Mouse (Mus musculus) thymus, postnatal 14 days (tissue): ENCODE measurements around the gene Cnksr3.

Experiments
- DNase-seq: peaks from one replicate; pipeline ENCODE4 v3.0.0; 2021

Gene Cnksr3

GRCm38 (mm10) chr10:7195927-7196326 is 16.1 kb downstream of the Cnksr3 start:
- no peak for DNase-seq

GRCm38 (mm10) chr10:7191721-7192413 is 20.2 kb downstream of the Cnksr3 start:
- no peak for DNase-seq

DNA sequence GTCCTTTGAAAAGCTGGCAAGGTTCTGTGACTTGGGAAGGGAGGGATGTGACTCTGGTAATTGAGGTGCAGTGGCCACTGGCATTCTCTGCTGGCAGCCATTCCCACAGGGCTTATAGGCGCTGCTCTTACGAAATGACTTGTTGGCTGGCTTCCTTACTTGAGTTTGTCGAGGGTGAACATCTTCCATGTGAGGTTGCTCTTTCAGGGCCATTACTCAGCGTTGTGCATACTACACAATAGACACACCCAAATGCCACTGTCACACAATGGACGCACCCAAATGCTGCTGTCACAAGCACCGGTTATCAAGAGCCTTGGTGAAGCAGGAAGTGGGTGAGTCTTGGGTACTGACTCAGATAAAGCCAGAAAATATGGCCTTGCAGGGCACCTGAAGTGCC is 22.8 kb downstream of the Cnksr3 start:
- no peak for DNase-seq

- DNase-seq: no peak
Measured at GRCm38 (mm10) chr10:7187881-7188280, 24.2 kb downstream of the Cnksr3 start.

DNA sequence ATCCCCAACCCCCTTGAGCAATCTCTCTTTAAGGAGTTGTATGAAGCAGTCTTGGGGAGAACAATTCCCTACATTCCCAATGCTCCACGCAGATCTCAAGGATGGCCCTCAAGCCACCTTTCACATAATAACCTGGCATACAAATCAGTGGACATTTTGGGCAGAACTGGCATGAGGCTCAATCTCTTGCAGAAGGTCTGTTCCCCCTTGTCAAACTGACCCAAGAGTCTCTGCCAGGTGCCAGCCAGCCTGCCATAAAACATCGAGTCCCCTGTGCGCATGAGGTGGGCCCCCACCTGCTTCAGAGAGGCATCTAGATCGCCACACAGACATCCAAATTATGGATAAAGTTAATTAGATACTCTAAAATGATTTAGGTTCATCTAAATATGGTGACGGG is 25.0 kb downstream of the Cnksr3 start:
- no peak for DNase-seq

DNA sequence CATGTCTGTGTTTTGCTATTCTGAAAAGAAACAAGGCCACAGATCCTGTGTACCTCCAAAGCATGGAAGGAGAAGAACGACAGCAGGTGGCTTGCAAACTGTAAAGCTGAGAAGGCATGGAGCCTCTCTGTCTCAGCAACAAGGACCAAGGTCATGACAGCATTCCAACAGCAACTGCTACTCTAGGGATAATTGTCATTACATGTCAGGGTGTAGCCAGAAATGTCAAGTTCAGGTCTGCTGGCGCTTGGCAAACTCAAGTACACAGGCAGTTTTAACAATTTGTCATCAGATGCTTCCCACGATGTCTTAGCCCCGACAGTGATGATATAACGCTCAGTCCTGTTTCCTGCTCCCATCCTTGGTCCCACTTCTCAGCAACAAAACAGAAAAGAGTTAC is 26.0 kb downstream of the Cnksr3 start:
- no peak for DNase-seq

GRCm38 (mm10) chr10:7183171-7183631 is 28.8 kb downstream of the Cnksr3 start:
- DNase-seq: no peak

DNA sequence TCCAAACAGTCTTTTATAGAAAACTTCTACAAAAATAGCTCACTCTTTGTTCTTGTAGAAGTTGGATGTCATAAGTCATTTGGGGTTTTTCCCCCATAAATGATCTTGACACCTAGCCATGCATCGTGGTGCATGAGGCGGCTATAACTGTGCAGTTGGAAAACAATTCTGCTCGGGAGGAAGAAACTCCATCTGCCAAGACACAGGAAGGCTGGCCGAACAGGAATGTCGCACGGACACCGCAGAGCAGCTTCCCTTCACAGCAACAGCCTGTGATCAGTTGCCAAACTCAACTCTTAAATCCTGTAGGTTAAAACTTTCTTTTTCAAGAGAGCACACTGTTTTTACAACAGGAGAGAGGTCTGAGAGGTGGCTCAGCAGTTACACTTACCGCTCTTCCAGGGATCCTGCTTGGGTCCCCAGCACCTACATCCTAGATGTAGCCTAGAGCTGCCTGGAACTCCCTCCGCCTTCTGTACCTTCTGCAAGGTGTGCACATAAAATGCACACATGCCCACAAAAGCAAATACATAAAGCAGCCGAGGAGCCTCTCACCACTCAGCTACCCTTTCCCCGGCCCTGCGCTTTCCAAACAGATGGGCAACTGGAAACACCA is 29.4 kb downstream of the Cnksr3 start:
- no peak for DNase-seq

DNA sequence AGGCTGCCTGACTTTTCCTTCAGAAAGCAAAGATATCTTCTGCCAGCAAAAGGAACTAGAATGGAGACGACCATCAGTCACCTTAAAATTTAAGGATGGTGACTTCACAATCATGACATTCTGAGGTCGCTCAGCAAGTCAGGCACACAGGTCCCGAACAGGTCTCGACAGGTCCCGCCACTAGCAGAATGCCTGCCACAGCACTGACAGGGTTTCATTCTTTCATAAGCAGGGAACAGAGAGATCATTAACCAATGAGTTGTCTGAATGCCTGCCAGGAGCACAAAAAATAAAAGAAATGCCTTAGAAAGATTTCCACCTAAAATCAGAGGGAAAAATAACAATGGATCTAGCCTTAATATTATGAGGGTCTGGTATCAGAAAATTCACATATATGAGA is 31.7 kb downstream of the Cnksr3 start:
- DNase-seq: no peak

DNA sequence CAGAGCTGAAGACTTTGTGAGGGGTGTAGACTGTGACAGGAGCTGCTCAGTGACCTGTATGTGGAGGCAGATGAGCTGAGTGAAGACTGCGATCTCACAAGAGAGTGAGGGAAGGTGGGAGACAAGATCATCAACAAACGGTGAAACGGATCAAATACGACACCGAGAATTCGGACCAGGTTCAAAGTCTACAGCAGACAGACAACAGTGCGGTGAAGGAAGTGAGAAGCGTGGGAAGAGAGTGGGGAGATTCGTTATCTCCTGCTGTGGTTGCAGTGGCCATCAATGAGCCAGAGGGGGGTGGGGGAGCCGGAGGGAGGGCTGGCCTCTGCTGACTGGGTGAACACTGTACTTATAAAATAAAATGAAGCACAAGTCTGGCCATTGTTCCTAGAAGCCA is 33.5 kb downstream of the Cnksr3 start:
- no peak for DNase-seq

DNA sequence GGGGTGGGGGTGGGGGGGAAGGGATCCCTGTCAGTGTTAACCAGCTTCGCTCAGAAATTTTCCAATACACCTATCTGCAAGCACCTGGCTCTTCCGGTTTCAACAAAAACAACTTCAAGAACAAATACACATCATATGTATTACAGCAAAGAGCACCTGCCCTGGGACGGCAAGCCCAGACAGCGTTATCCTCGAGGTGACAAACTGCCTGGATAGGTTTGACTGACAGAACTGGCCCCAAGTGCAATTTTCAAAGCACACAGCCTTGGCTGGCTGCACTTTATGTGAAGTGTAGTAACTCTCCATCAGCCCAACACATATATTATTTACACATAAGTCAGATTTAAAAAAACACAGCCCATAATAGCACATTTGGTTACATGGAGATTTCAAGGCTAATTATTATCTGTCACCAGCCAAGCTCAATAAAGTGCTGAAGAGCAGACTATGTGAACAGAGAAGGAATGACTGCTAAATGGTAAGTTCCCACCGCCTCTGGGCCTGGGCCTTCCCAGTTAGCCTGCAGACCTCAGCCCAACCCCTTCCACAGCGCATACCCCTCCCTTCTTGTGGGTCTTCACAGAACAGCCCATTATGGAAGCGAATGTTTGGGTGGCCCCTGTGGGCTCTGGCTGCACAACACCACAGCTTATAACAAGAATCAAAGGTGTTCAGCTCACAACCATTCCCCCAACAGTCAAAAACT is 35.7 kb downstream of the Cnksr3 start:
- no peak for DNase-seq

- DNase-seq: no peak
Measured at GRCm38 (mm10) chr10:7174480-7174879, 37.6 kb downstream of the Cnksr3 start.

GRCm38 (mm10) chr10:7173098-7173497 is 38.9 kb downstream of the Cnksr3 start:
- DNase-seq: no peak

GRCm38 (mm10) chr10:7170434-7170833 is 41.6 kb downstream of the Cnksr3 start:
- DNase-seq: no peak

GRCm38 (mm10) chr10:7163031-7163430 is 49.0 kb downstream of the Cnksr3 start:
- DNase-seq: no peak

GRCm38 (mm10) chr10:7159061-7159511 is 53.0 kb downstream of the Cnksr3 start:
- DNase-seq: no peak

DNA sequence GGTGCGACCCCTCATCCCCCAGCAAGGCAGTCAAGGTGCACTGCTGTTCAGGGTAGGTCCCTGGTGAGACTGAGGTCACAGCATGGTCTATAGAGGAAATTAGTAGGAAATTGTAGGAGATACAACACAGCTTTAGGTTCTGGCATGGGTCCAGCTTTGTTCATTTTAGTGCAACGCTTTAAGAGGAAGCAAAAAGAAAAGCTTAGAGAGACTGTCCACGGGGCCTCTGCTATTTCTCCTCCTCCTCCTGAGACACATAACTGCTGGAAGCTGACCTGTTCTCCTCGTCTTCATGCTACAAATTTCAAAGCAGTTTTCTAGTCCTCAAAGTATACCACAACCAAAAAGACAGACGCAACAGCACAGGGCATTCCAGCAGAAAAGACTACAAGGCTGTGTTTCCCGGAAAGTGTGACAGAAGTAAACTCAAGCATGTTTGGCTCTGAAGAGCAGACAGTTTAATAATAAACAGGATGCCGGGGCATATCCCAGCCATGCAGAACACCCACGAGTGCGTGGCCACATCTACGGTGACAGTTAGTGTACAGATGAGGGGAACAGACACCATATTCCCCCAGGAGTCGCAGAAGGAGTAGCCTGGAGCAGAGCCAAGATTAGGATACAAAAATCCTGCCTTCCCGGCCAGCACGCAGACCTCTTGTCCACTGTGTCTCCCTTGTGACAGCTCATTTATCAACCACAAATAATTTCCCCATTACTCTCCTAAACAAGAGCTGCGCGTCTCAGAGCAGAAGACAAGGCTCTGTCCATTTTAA is 53.6 kb downstream of the Cnksr3 start:
- no peak for DNase-seq

- DNase-seq: no peak
Measured at GRCm38 (mm10) chr10:7154877-7155276, 57.2 kb downstream of the Cnksr3 start.

GRCm38 (mm10) chr10:7152926-7153325 is 59.1 kb downstream of the Cnksr3 start:
- DNase-seq: no peak

GRCm38 (mm10) chr10:7149671-7150595 is 62.1 kb downstream of the Cnksr3 start:
- no peak for DNase-seq

- no peak for DNase-seq
Measured at GRCm38 (mm10) chr10:7145614-7146013, 66.4 kb downstream of the Cnksr3 start.
